Comparison of ENCODE assay signal across 19 mouse cellular contexts in the genomic region with DNA sequence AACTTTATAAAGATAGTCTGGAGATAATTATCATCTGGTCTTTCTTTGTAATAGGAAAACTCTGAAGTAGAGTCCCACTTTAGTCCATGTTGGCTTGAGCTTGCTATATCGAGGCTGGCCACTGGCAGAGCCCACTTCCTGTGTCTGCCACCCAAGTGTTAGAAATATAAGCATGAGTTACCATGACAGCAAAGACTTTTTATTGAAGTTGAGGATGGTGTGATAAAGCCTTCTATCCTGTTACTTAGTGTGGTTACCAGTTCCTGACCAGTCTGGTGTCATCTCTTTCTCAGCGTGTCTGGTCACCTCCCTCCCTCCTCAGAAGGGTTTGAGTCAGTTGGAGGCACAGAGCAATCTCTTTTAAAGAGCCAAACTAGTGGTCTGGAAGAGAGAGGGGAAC. TPM values are rescaled to one million over a fixed set of nuclear protein-coding genes. Genes with fewer than 3 reads are reported as not detected.
DNase-seq lines count a peak whose midpoint lies in the region; ATAC-seq and TF ChIP-seq lines count a peak whose summit lies in the region.
"Had no signal": no experiment of that assay in that cellular context is flagged by ENCODE, and none has a peak within 500 bp of the region (broad histone marks: within the 10 kb centered on the region; RNA-seq: fewer than 3 reads in every experiment).

No protein-coding gene starts in this region.

- H3K9ac ChIP-seq in heart, adult 2 months (ENCODE audit: low read depth, low read length) = no peak overlapping the region
- H3K9ac ChIP-seq: embryonic facial prominence, embryonic 13.5 days; forebrain, embryonic 13.5 days; forebrain, postnatal 0 days; heart, embryonic 13.5 days; hindbrain, embryonic 12.5 days; intestine, embryonic 15.5 days had no signal

- ATAC-seq in granulocyte monocyte progenitor cell, adult 5-6 weeks (replicated peaks; ENCODE audit: poor library complexity, severe bottlenecking) = peak; percentile 71
- peak; percentile 82 for ATAC-seq in megakaryocyte, adult 5-6 weeks (ENCODE audit: poor library complexity, severe bottlenecking)
- ATAC-seq: forebrain, embryonic 13.5 days; forebrain, postnatal 0 days; hindbrain, embryonic 16.5 days; intestine, embryonic 15.5 days had no signal

- no peak for TF ChIP-seq EP300 in heart, adult 2 months (IDR thresholded peaks at IDR 0.05; ENCODE audit: insufficient read depth, low read depth, low read length)

- DNase-seq in CD4-positive helper T cell, adult 2 months (ENCODE audit: low read depth, low spot score) = peak; percentile 27
- peak; percentile 53 to 82 for DNase-seq in natural killer cell, adult 2 months (ENCODE audit: low spot score in 2 of 2)
- no peak for DNase-seq in layer of hippocampus, adult 2 months (ENCODE audit: low spot score in 2 of 2)
- DNase-seq in heart, adult 2 months = no peak
- no peak for DNase-seq in right cerebral cortex, adult 2 months (ENCODE audit: low spot score in 2 of 2)
- DNase-seq: adrenal gland, postnatal 14 days; cerebellum, adult 11-12 months; cerebellum, adult 9-10 months; cerebellum, postnatal 25 days; forebrain, postnatal 0 days; heart, postnatal 36 days had no signal

- no peaks in the 10 kb centered on the region for H3K27me3 ChIP-seq in heart, adult 2 months (ENCODE audit: control insufficient read depth, insufficient read depth, low read length)
- H3K27me3 ChIP-seq: embryonic facial prominence, embryonic 13.5 days; forebrain, embryonic 13.5 days; heart, embryonic 13.5 days; hindbrain, embryonic 12.5 days; intestine, embryonic 15.5 days had no signal

- no peak for TF ChIP-seq POLR2A in heart, adult 2 months (IDR thresholded peaks at IDR 0.05; ENCODE audit: insufficient read depth, low read depth, low read length)

- no peak overlapping the region for H3K4me3 ChIP-seq in layer of hippocampus, adult 2 months
- no peak overlapping the region for H3K4me3 ChIP-seq in heart, adult 2 months
- H3K4me3 ChIP-seq: embryonic facial prominence, embryonic 13.5 days; forebrain, embryonic 13.5 days; heart, embryonic 13.5 days; hindbrain, embryonic 12.5 days; intestine, embryonic 15.5 days had no signal

- H3K79me2 ChIP-seq in heart, adult 2 months (replicated peaks; ENCODE audit: control insufficient read depth, insufficient read depth, low read length) = peaks cover 8% of the 10 kb centered on the region

- peaks cover 6% of the 10 kb centered on the region for H3K4me1 ChIP-seq in heart, adult 2 months (ENCODE audit: control insufficient read depth, insufficient read depth, low read length)

- 58% methylated on average over 2 of the region's 2 CpGs for WGBS in heart, adult 2 months

- H3K36me3 ChIP-seq in heart, adult 2 months (ENCODE audit: control insufficient read depth, insufficient read depth, low read length) = no peaks in the 10 kb centered on the region

- intact Hi-C loops in heart, adult 2 months (cut with DNase I) = no loop called here

- no peak overlapping the region for H3K27ac ChIP-seq in layer of hippocampus, adult 2 months
- H3K27ac ChIP-seq in heart, adult 2 months = no peak overlapping the region
- H3K27ac ChIP-seq: embryonic facial prominence, embryonic 13.5 days; forebrain, embryonic 13.5 days; heart, embryonic 13.5 days; hindbrain, embryonic 12.5 days; intestine, embryonic 15.5 days had no signal

- no peak for TF ChIP-seq CTCF in layer of hippocampus, adult 2 months (conservative IDR thresholded peaks at IDR 0.05)
- TF ChIP-seq CTCF in heart, adult 2 months (IDR thresholded peaks at IDR 0.05) = no peak

RNA-seq across cellular contexts. Expression of a gene that starts 16.3 kb away (rescaled TPM):
- 89.0 and 103 TPM in 2 replicates for total RNA-seq in granulocyte monocyte progenitor cell, adult 5-6 weeks (2014; fragmentation: Nextera tagmentation)
- total RNA-seq in granulocyte monocyte progenitor cell, adult 5-6 weeks (2017) = 67.7 and 70.7 TPM in 2 replicates
- 70.4 and 82.5 TPM in 2 replicates for total RNA-seq in megakaryocyte, adult 5-6 weeks (2015)
- 83.3 and 87.4 TPM in 2 replicates for total RNA-seq in megakaryocyte, adult 5-6 weeks (2017)
- total RNA-seq in layer of hippocampus, adult 2 months (2021) = 100 to 1,000 TPM; 107 to 115 TPM
- 10 to 100 TPM; 25.7 to 34.0 TPM for total RNA-seq in heart, adult 2 months (2021)
- polyA plus RNA-seq in heart, adult 2 months (2012; rRNA removed) = 15.6 and 25.8 TPM in 2 replicates

Comparison
In these comparisons a context has a peak if more than half of its experiments do, and no peak if none do; other contexts are left out.
1. DNase-seq: peak in CD4-positive helper T cell, adult 2 months (single experiment) and natural killer cell, adult 2 months (2 of 2); none in layer of hippocampus, adult 2 months (0 of 2), heart, adult 2 months (0 of 2) and right cerebral cortex, adult 2 months (0 of 2).